Mouse (Mus musculus): ENCODE results near the gene Setdb1.

Gene Setdb1

DNA sequence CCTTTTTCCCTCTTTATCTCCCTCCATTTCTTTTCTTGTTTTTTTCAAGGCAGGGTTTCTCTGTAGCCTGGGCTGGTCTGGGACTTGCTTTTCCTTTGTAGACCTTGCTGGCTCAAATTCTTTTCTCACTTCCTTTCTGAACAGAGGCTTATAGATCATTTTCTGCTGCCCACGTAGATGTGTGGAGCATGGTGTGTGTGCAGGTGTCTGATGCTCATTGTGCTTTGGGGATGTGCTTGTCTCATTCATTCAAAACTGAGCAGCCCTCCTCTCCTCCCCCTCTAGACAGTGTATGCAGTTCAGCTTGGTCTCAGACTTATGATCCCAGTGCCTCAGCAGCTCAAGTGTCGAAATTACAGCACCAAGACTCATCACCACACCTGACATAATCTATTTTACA lies 37.9 kb downstream of the Setdb1 start:
- no peak for DNase-seq (ENCODE audit: low spot score in 2 of 2)

GRCm38 (mm10) chr3:95318548-95318947 lies 38.5 kb downstream of the Setdb1 start:
- no peak for DNase-seq (ENCODE audit: low spot score in 2 of 2)

DNA sequence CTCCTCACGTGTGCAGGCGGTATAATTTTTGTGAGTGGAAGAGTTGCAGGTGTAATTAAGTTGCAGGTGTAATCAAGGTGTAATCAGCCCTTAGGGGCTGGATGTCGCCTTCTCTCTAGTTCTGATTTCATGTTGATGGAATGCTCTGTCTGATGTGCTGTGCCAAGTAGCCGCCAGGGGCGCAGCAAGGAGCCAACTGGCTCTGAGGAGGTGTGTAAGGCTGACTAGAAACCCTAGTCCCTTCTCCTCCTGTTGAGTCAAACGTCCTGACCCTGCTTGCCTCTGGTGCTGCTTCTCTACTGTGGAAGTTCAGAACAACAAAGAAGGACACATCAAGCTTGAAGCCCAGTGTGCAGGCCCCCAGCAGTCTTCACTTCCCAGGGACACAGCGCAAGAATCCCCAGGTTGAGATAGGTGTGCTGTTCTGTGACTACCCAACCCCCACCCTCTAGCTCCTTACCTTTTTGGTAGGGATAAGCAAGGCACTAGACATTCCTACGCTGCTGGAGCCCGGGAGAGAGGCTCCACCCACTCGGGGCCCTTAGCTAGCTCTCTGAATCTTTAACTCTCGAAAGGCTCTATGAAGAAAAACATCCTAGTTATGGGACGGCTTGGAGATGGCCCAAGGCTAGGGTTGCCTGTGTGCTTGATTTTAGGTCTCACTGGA lies 39.5 kb downstream of the Setdb1 start:
- DNase-seq (ENCODE audit: low spot score in 2 of 2) = peak in 1 of 2 experiments; percentile 28

GRCm38 (mm10) chr3:95315844-95316550 lies 41.0 kb downstream of the Setdb1 start:
- DNase-seq (ENCODE audit: low spot score in 2 of 2) = no peak

GRCm38 (mm10) chr3:95315094-95315843 lies 41.7 kb downstream of the Setdb1 start:
- DNase-seq (ENCODE audit: low spot score in 2 of 2) = peak; percentile 41 to 48

GRCm38 (mm10) chr3:95314486-95315093 lies 42.4 kb downstream of the Setdb1 start, which contains the start of gene Cers2:
Cers2 (plus strand) TSS chr3:95314791.
- DNase-seq (ENCODE audit: low spot score in 2 of 2) = no peak

GRCm38 (mm10) chr3:95314075-95314474 lies 42.9 kb downstream of the Setdb1 start:
- no peak for DNase-seq (ENCODE audit: low spot score in 2 of 2)

DNA sequence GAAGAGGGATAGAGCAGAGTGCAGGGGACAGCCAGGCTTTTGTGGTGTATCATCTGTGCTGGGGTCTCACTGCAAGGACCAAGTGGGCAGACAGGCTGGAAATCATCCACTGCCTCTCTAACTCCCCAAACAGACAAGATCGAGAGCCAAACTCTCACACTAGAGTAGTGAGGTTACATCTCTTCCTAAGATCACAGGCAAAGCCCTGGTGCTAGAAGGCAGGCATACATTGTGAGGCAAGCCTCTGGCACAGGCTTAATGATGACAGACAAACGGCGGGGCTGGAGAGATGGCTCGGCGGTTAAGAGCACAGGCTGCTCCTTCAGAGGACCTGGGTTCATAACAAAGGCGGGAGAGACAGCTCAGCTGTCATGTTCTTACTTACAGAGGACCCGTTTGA lies 43.5 kb downstream of the Setdb1 start:
- no peak for DNase-seq (ENCODE audit: low spot score in 2 of 2)

DNA sequence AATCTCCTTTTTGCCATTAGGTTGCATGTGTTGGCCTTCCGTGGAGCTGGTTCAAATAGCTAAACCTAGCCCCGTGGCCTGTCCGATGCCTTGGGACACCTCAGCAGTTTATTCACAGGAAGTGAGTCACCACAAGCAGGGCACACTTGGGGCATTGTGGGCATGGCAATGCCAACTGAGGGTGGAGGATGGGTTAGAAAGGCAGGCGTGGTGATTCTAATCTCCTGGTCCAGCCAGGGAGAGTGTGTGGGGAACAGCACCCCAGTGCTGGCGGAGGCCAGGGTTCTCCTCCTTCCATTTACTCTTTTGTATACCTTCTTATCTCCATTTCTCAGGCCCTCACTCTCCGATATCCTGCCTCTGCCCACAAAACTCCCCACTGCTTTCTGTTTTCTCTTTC lies 44.4 kb downstream of the Setdb1 start:
- no peak for DNase-seq (ENCODE audit: low spot score in 2 of 2)

DNA sequence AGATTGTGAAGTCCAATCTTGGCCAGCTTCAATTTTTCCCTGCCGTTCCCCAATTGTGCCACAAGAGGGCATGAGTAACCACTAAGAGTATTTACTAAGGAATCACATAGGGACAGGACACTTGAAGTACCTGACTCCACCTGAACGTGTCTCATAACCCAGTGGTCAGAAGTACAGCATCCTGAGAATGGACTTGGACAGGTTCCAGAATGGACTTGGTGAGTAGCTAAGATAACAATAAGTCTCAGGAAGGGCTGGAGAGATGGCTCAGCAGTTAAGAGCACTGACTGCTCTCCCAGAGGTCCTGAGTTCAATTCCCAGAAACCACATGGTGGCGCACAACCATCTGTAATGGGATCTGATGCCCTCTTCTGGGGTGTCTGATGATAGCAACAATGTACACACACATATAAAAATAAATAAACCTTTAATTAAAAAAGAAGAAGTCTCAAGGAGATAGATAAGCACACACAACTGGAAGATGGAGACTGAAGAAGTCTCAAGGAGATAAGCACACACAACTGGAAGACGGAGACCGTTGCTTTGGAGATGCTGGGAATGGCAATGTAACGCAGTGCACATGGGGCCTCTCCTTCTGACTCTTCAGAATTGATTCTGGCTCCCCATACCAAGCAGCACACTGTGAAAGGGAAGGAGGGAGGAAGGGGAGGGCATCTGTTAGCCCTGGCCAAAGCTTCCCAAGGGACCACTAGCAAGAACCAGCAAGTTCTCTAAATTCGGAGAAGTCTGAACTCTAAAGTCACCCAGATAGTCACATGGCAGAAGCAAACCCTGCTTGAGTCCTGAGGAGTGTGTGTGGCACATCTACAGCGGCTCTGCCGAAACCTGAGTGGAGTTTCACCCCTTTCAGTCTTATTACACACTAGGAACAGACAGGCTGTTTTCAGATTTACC lies 45.8 kb downstream of the Setdb1 start:
- DNase-seq (ENCODE audit: low spot score in 2 of 2) = peak; percentile 37 to 42

- DNase-seq (ENCODE audit: low spot score in 2 of 2) = no peak
These were observed 46.5 kb downstream of the Setdb1 start for GRCm38 (mm10) chr3:95310496-95310895.

GRCm38 (mm10) chr3:95307100-95307499 lies 49.9 kb downstream of the Setdb1 start, which contains the start of gene Anxa9:
Anxa9 (minus strand) TSS chr3:95307176.
- no peak for DNase-seq (ENCODE audit: low spot score in 2 of 2)

GRCm38 (mm10) chr3:95306244-95306643 lies 50.8 kb downstream of the Setdb1 start:
- no peak for DNase-seq (ENCODE audit: low spot score in 2 of 2)

DNA sequence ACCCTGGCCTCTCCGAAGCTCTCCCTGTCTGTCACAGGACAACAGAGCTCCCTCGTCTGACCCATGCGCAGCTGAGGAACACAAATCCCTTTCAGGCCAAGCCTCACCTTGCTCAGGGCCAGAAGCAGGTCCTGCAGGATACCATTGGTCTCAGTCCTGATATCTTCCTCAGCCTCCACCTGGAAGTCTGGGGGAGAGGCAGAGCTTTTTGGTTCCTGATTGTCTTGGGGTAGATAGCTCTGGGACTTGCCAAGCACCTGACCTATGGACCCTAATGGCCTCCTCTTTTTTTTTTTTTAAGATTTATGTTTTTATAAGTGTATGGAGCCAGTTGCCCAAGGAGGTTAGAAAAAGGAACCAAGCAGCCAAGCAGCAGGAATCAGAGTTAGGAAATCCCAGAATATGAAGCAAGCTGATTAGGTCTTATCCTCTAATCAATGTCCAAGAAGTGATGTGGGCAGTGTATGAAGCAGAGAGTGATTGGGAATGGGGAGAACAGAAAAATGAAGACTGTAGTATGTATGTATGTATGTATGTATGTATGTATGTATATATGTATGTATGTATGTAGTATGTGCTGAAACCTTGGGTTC lies 55.7 kb downstream of the Setdb1 start:
- no peak for DNase-seq (ENCODE audit: low spot score in 2 of 2)

GRCm38 (mm10) chr3:95298018-95298417 lies 59.0 kb downstream of the Setdb1 start:
- DNase-seq (ENCODE audit: low spot score in 2 of 2) = no peak

DNA sequence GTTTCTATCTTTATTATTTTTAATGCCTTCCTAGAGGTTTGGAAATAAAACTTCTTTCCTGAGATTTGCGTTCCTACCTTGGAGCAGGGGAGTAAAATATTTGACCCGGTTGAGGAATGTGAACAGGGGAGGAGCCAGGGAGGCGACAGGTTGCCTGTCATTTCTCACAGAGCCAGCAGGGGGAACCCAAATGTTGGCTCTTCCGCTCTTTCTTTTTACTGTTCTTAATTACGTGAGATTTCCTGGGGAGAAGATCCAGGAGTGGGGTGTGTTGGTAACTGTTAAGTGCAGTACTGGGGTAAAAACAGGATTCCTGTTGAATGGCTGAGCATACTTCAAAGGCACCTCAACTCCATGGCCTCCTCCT lies 60.9 kb downstream of the Setdb1 start:
- DNase-seq (ENCODE audit: low spot score in 2 of 2) = no peak

DNA sequence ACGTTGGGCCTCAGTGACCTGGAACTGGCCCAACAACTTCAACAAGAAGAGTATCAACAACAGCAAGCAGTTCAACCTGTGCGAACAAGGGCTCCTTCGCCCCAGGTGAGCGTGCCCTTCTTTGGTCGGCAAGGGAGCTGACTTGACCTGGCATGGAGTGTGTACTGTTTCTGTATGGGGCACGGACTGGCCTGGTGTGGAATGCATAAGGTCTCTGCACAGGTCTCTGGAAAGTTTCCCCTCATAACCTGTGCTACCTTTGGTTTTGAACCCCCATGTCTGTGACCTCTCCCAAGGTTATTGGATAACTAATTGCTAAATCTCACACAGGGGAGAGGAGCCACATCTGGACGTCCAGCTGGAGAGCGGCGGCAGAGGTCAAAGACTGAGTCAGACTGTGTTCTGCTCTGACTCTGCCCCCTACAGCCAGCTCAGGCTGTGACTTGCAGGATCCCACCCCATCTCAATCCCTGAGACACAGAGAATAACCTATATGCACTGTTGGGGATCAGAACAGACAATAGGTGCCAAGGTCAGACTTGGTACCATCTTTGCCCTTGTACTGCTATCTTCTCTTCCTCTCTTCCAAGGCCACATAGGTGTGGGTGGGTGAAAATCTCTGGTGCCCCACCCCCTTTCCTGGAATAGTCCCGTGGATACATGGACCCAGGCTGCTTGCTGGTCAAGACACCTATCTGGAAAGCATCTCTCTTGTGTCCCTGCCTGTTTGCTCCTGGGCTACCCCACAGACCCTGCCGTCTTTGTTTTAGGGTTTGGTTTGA lies 61.5 kb downstream of the Setdb1 start:
- no peak for DNase-seq (ENCODE audit: low spot score in 2 of 2)

DNA sequence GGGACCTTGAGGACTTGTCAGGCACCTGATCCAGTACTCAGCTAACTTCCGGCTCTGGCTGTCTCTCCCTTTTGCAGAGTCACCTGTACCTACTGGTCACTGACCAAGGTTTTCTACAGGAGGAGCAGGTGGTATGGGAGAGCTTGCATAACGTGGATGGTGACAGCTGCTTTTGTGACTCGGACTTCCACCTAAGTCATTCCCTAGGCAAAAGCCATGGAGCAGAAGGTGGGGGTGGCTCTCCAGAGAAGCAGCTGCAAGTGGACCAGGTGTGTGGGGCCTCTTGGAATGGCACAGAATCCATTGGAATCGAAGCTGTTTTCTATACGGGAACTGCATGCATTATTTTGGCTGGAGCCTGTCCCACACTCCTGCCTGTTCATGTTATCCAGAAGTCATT lies 62.3 kb downstream of the Setdb1 start:
- DNase-seq (ENCODE audit: low spot score in 2 of 2) = no peak

GRCm38 (mm10) chr3:95294316-95294715 lies 62.7 kb downstream of the Setdb1 start:
- no peak for DNase-seq (ENCODE audit: low spot score in 2 of 2)

GRCm38 (mm10) chr3:95293537-95293936 lies 63.5 kb downstream of the Setdb1 start:
- no peak for DNase-seq (ENCODE audit: low spot score in 2 of 2)

Measured in frontal cortex, postnatal 25 days (tissue).